Comparison of ENCODE assay signal across 9 mouse cellular contexts in the genomic region with DNA sequence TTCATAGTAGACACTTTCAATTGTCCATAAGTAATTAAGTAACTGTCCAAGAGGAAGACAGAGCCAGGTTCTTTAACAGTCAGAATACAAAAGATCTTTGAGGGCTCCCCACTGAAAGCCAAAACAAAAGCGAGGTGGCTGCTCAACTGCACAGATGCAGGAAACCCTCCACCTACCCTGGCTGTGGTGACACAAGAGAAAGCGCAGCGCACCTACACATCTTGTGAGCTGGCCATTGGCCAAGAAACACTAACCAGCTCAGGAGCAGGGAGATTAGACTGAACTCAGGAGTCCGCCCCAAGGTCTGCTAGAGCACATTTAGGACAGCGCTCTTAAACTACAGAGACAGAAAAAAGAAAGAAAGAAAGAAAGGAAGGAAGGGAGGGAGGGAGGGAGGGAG.
A peak's percentile ranks its signal among the peaks of the same experiment; 100 is the strongest.
DNase-seq lines count a peak whose midpoint lies in the region; ATAC-seq and TF ChIP-seq lines count a peak whose summit lies in the region.
"Had no signal": no experiment of that assay in that cellular context is flagged by ENCODE, and none has a peak within 500 bp of the region (broad histone marks: within the 10 kb centered on the region; RNA-seq: fewer than 3 reads in every experiment).

No protein-coding gene starts in this region.

- no peaks in the 10 kb centered on the region for H3K36me3 ChIP-seq in embryonic facial prominence, embryonic 14.5 days (ENCODE audit: control insufficient read depth, insufficient read depth, low read length)

- no peak overlapping the region for H3K9ac ChIP-seq in embryonic facial prominence, embryonic 14.5 days (ENCODE audit: low read depth, low read length)

- H3K9me3 ChIP-seq in embryonic facial prominence, embryonic 14.5 days (ENCODE audit: control insufficient read depth, low read length), result no peaks in the 10 kb centered on the region

- H3K4me1 ChIP-seq in embryonic facial prominence, embryonic 14.5 days (ENCODE audit: control insufficient read depth, insufficient read depth, low read length), result no peaks in the 10 kb centered on the region

- H3K27me3 ChIP-seq in embryonic facial prominence, embryonic 14.5 days (replicated peaks; ENCODE audit: control insufficient read depth, insufficient read depth, low read length), result no peaks in the 10 kb centered on the region

- 23% methylated on average over 5 of the region's 5 CpGs for WGBS in embryonic facial prominence, embryonic 14.5 days

- intact Hi-C loops in gastrocnemius, adult 2 months (cut with DNase I), result no loop called here

- no peak overlapping the region for H3K4me3 ChIP-seq in gastrocnemius, adult 2 months
- no peak overlapping the region for H3K4me3 ChIP-seq in embryonic facial prominence, embryonic 14.5 days (ENCODE audit: low read depth, low read length)
- H3K4me3 ChIP-seq: myocyte had no signal

- H3K27ac ChIP-seq in gastrocnemius, adult 2 months, result no peak overlapping the region
- no peak overlapping the region for H3K27ac ChIP-seq in embryonic facial prominence, embryonic 14.5 days (replicated peaks; ENCODE audit: low read depth, low read length)

- DNase-seq in gastrocnemius, adult 2 months, result peak; percentile 25
- DNase-seq in gastrocnemius, postnatal 25 days, result no peak
- DNase-seq in embryonic facial prominence, embryonic 14.5 days (ENCODE audit: low spot score), result peak; percentile 87
- DNase-seq in kidney, adult 18-20 months, result peak; percentile 61
- DNase-seq in left cerebral cortex, adult 9 months (ENCODE audit: low spot score in 2 of 2), result no peak
- DNase-seq in gastrocnemius, adult 18-20 months (ENCODE audit: low spot score), result no peak
- DNase-seq in gastrocnemius, adult 8-10 months (ENCODE audit: low spot score in 2 of 2), result no peak

- 0 out of 2 replicates have a peak overlapping the region, but pooled peaks have one; percentile 18 for H3K4me2 ChIP-seq in embryonic facial prominence, embryonic 14.5 days (ENCODE audit: low read depth, low read length)

- TF ChIP-seq CTCF in gastrocnemius, adult 2 months (IDR thresholded peaks at IDR 0.05), result no peak

- ATAC-seq in embryonic facial prominence, embryonic 14.5 days (ENCODE audit: low read depth), result peak; percentile 92
- ATAC-seq in megakaryocyte-erythroid progenitor cell, adult 5-6 weeks (replicated peaks; ENCODE audit: low FRiP score, low TSS enrichment, poor library complexity, severe bottlenecking), result peak; percentile 91

Comparison
In these comparisons a context has a peak if more than half of its experiments do, and no peak if none do; other contexts are left out.
1. DNase-seq: peak in gastrocnemius, adult 2 months (single experiment), embryonic facial prominence, embryonic 14.5 days (single experiment) and kidney, adult 18-20 months (single experiment); none in gastrocnemius, postnatal 25 days (single experiment), left cerebral cortex, adult 9 months (0 of 2), gastrocnemius, adult 18-20 months (single experiment) and gastrocnemius, adult 8-10 months (0 of 2).